Mouse (Mus musculus): ENCODE data around the gene Fbxo24. TPM values are rescaled to one million over a fixed set of nuclear protein-coding genes. Genes with fewer than 3 reads are reported as not detected.

Fbxo24 gene
- polyA plus RNA-seq, 1 experiment from 2014 or later: 0.25 TPM

DNA sequence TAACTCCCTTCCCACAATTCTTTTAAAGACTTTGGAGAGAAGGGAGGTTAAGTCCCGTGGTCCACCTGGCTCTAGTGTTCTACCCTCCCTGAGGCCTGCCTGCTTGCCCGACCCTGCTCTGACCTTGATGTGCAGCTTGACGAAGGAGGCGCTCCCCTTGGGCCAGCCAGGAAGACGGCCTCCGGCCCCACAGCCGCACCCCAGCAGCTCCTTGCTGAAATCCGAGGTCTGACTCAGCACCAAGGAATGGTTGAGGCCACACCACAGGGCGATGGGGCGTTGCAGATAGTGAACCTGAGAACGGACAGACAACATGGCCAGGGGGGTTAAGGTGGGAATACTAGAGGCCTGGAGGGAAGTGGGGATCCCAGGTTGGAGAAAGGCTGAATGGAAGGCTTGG, 15.3 kb downstream of the Fbxo24 start, which contains the start of gene Pcolce:
Gene Pcolce, minus strand, starts transcription at position 235 of the 400 bp plus-strand sequence.
- no peak within 1 kb of the TSS for H3K4me3 ChIP-seq (replicated peaks)
- H3K4me1 ChIP-seq: peaks cover 53% of the 10 kb centered on the region
- no peak within 1 kb of the TSS for H3K9ac ChIP-seq
- no peaks in the 10 kb centered on the region for H3K27me3 ChIP-seq
- no peak within 1 kb of the TSS for H3K27ac ChIP-seq (replicated peaks)
- ATAC-seq (ENCODE audit: insufficient number of reproducible peaks, low FRiP score, low TSS enrichment, low read depth): no peak
- no peaks in the 10 kb centered on the region for H3K36me3 ChIP-seq
- WGBS: 28% methylated on average over 11 of the region's 11 CpGs
- H3K9me3 ChIP-seq (replicated peaks): no peaks in the 10 kb centered on the region
- H3K4me2 ChIP-seq (replicated peaks): no peak within 1 kb of the TSS

DNA sequence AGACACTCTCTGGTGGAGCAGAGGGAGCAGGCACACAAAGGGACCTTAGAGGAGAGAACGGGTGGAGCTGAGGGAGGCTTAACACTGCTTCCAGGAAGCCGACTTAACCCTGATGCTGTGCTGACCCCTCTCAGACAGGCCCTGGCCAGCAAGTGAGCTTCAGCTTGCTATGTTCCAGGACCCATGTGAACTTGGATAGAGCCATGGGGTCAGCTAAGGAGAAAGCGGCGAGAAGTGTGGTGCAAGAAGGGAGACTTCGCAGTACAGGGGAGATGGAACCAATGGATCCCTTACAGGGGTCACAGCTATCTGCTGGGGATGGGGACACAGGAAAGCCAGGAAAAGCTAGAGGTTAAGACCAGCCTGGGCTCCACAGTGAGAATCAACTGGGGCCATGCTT, 15.7 kb downstream of the Fbxo24 start:
- peaks cover 58% of the 10 kb centered on the region for H3K4me1 ChIP-seq
- WGBS: 70% methylated on average over 5 of the region's 5 CpGs
- no peak overlapping the region for H3K9ac ChIP-seq
- H3K9me3 ChIP-seq (replicated peaks): no peaks in the 10 kb centered on the region
- no peak for ATAC-seq (ENCODE audit: insufficient number of reproducible peaks, low FRiP score, low TSS enrichment, low read depth)
- H3K27ac ChIP-seq (replicated peaks): no peak overlapping the region
- H3K4me2 ChIP-seq (replicated peaks): no peak overlapping the region
- no peak overlapping the region for H3K4me3 ChIP-seq (replicated peaks)
- no peaks in the 10 kb centered on the region for H3K27me3 ChIP-seq
- no peaks in the 10 kb centered on the region for H3K36me3 ChIP-seq

DNA sequence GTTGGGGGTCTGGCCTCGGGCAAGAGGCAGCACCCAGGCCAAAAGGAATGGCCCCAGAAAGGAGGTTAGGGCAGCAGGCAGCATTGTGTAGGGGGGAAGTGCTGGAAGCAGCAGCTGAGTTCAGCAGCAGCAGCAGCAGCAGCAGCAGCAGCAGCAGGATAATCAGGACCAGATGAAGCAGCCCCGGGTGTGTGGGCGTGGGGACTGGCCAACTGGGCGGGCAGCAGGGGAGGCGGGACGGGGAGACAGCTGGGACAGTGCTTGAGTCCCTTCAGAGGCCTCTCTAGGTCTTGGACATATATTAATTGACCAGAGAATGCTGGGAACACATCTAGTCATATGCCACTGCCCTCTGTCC, 17.6 kb downstream of the Fbxo24 start:
- peak; percentile 71 for ATAC-seq (ENCODE audit: insufficient number of reproducible peaks, low FRiP score, low TSS enrichment, low read depth)
- peaks cover 62% of the 10 kb centered on the region for H3K4me1 ChIP-seq
- H3K27ac ChIP-seq (replicated peaks): peak overlapping the region; percentile 97
- 10% methylated on average over 6 of the region's 6 CpGs for WGBS
- H3K4me2 ChIP-seq (replicated peaks): peak overlapping the region; percentile 53
- peaks cover 10% of the 10 kb centered on the region for H3K36me3 ChIP-seq
- H3K9ac ChIP-seq: peak overlapping the region; percentile 33; the same call in 1 of the 2 replicates
- no peaks in the 10 kb centered on the region for H3K9me3 ChIP-seq (replicated peaks)
- H3K27me3 ChIP-seq: no peaks in the 10 kb centered on the region
- peak overlapping the region; percentile 41 for H3K4me3 ChIP-seq (replicated peaks)

DNA sequence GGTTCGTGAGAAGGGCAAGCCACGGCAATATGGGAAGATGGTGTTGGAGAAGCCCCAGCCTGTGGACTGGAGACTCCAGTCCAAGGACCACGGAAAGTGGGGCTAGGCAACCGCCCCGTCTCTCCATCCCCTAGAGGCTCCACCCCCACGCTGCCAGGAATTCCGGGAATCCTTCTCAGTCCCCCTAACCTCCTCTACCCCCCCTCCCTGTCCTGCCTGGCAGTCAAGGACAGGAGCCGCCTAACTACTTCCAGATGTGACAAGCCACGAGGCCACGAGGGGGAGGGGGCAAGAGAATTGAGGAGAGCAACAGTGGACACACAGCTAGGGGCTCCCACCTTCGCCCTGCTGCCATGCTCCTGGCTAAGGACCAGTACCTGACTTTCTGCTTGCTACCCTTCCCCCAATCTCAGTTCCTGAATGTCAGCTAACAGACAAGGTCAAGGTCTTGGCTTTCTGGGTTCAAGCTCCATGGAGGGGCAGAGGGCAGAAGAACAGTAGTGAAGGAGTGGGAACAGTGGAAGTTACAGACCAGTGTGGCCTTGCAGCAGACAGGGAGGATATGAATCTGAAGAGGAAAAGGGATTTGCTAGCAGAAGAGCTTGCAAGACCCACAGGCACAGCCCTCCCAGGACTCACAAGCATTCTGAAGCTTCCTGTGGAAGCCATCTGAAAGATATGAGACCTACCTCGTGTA, 18.1 kb downstream of the Fbxo24 start:
- 2% methylated on average over 12 of the region's 12 CpGs for WGBS
- no peaks in the 10 kb centered on the region for H3K9me3 ChIP-seq (replicated peaks)
- peaks cover 62% of the 10 kb centered on the region for H3K4me1 ChIP-seq

DNA sequence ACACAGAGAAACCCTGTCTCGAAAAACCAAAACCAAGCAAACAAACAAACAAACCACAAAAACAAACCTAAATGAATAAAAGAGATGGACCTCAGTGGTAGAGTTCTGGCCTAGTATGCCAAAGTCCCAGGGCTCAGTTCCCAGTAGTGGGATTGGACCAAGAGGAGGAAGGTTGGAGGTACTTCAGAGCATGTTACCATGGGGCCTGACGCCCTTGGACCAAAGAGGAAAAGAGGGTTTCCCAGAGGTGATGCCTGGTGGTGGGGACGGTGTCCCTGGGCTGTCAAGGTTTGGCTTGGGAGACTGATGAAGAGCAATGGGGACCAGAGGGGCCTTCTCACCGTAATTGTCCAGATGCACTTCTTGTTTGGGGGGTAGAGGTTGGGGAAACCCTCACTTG, 18.7 kb downstream of the Fbxo24 start:
- peaks cover 62% of the 10 kb centered on the region for H3K4me1 ChIP-seq
- ATAC-seq (ENCODE audit: insufficient number of reproducible peaks, low FRiP score, low TSS enrichment, low read depth): no peak

More for the DNA sequence above, 18.1 kb downstream of the Fbxo24 start:
- peak; percentile 78 for ATAC-seq (ENCODE audit: insufficient number of reproducible peaks, low FRiP score, low TSS enrichment, low read depth)
- Histone ChIP-seq H3K9ac (peak overlapping the region; percentile 33; the same call in 1 of the 2 replicates), H3K36me3 (peaks cover 15% of the 10 kb centered on the region), H3K27me3 (no peaks in the 10 kb centered on the region), H3K4me2 (replicated peaks) (peak overlapping the region; percentile 53), H3K4me3 (replicated peaks) (peak overlapping the region; percentile 41), H3K27ac (replicated peaks) (peak overlapping the region; percentile 97)

DNA sequence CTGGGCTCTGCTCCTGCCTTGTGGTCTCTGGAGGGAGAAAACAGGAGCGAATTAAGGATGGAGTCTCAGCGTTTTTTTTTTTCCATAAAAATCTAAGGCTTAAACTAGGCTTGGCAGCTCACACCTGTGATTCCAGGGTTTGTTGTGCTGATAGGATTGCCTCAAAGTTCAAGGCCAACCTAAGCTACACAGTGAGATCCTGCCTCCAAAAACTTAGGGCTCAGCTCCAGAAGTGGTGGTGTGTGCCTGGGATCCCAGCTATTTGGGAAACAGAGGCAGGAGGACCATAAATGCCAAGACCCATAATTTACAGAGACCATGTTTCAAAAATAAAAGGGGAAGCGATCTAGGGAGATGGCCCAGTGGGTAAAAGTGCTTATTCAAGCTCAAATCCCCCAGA, 19.5 kb downstream of the Fbxo24 start:
- H3K4me1 ChIP-seq: peaks cover 62% of the 10 kb centered on the region
- H3K4me2 ChIP-seq (replicated peaks): peak overlapping the region; percentile 53
- H3K9me3 ChIP-seq (replicated peaks): no peaks in the 10 kb centered on the region
- 38% methylated on average over 3 of the region's 3 CpGs for WGBS
- ATAC-seq (ENCODE audit: insufficient number of reproducible peaks, low FRiP score, low TSS enrichment, low read depth): no peak
- H3K36me3 ChIP-seq: peaks cover 26% of the 10 kb centered on the region
- no peaks in the 10 kb centered on the region for H3K27me3 ChIP-seq
- H3K27ac ChIP-seq (replicated peaks): peak overlapping the region; percentile 97; the same call in 1 of the 2 replicates
- peak overlapping the region; percentile 41 for H3K4me3 ChIP-seq (replicated peaks)
- H3K9ac ChIP-seq: no peak overlapping the region

More for the DNA sequence above, 18.7 kb downstream of the Fbxo24 start:
- Histone ChIP-seq H3K36me3 (peaks cover 22% of the 10 kb centered on the region), H3K4me2 (replicated peaks) (peak overlapping the region; percentile 53), H3K27me3 (no peaks in the 10 kb centered on the region), H3K9me3 (replicated peaks) (no peaks in the 10 kb centered on the region), H3K4me3 (replicated peaks) (peak overlapping the region; percentile 41), H3K9ac (peak overlapping the region; percentile 10), H3K27ac (replicated peaks) (peak overlapping the region; percentile 97)
- 35% methylated on average over 4 of the region's 4 CpGs for WGBS

DNA sequence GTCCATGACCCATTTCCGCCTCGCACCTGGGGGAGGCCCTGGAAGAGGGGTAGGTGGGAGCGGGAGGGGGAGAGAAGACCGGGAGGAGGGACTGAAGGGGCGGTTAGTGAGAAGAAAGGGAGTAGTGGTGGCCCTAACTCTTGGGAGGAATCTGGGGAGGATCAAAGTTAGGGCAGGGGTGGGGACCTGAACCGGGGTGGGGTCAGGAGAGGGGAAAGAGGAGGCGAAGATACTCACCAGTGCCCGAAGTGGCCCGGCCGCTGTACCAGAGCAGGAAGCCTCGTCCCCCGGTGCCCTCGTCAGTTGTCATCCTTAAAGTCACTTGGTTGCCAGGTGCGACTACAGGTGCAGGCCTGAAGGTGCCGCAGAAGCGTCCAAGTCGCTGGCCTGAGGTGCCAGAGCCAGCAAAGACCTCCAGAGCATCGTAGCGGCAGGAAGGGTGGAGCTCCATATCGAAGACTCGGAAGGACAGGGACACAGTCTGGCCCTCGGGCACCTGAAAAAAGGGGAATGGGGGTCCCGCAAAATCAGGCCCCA, 20.1 kb downstream of the Fbxo24 start:
- peaks cover 29% of the 10 kb centered on the region for H3K36me3 ChIP-seq
- H3K27ac ChIP-seq (replicated peaks): no peak overlapping the region
- H3K9me3 ChIP-seq (replicated peaks): no peaks in the 10 kb centered on the region
- 21% methylated on average over 23 of the region's 23 CpGs for WGBS
- H3K27me3 ChIP-seq: no peaks in the 10 kb centered on the region
- H3K4me3 ChIP-seq (replicated peaks): peak overlapping the region; percentile 30
- H3K9ac ChIP-seq: peak overlapping the region; percentile 15; the same call in 1 of the 2 replicates
- H3K4me2 ChIP-seq (replicated peaks): peak overlapping the region; percentile 53
- no peak for ATAC-seq (ENCODE audit: insufficient number of reproducible peaks, low FRiP score, low TSS enrichment, low read depth)
- peaks cover 61% of the 10 kb centered on the region for H3K4me1 ChIP-seq

DNA sequence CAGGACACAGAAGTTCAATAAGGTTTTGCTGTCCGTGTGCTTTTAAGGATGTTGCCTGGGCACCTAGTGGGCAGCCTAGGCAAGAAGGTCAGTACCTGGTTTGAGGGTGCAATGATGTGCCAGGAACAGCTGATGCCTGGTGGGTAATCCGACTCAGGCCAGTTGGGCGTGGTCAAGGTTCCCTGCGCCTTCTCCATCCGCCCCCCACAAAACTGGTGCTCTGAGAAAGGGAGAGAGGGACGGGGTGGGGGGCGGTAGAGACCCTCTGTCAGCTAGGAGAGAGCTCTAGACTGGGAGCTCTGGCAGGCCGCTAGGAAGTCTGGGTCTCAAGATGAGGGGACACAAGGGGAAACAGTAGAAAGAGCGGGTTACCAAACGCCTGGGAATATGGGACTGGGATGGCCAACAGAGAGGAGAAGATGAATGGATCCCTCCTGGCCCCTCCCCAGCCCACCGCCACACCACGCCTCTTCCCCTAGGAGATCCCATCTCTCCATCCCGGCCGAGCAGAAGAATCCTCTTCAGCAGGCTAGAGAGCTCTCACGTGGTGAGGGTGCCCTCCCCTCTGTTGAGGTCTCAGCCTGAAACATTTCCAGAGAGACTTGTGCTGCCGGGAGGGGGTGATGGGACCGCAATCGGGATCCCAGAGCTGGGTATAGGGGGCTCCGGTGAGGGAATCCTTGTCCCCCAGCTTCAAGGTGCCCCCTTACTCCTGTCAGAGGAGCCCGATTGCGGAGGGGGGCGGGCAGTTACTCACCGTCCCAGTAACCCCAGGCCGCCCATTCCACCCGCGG, 20.7 kb downstream of the Fbxo24 start:
- no peak overlapping the region for H3K27ac ChIP-seq (replicated peaks)
- no peaks in the 10 kb centered on the region for H3K9me3 ChIP-seq (replicated peaks)
- peaks cover 29% of the 10 kb centered on the region for H3K36me3 ChIP-seq
- peak overlapping the region; percentile 15; the same call in 1 of the 2 replicates for H3K9ac ChIP-seq
- H3K4me3 ChIP-seq (replicated peaks): peak overlapping the region; percentile 30
- H3K4me1 ChIP-seq: peaks cover 59% of the 10 kb centered on the region
- WGBS: 20% methylated on average over 26 of the region's 26 CpGs
- no peaks in the 10 kb centered on the region for H3K27me3 ChIP-seq
- no peak for ATAC-seq (ENCODE audit: insufficient number of reproducible peaks, low FRiP score, low TSS enrichment, low read depth)
- peak overlapping the region; percentile 53 for H3K4me2 ChIP-seq (replicated peaks)

DNA sequence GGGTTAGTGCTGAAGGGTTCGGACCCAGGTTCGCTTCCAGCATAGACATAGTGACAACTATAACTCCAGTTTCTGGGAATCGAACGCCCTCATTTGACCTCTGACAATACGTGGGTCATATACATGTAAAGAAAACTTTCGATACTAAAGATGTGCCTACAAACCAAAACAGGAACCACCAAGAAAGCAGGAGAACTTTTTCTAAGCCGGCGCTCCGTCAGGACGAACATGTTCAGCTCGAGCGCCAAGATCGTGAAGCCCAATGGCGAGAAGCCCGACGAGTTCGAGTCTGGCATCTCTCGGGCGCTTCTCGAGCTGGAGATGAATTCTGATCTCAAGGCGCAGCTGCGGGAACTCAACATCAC, 27.5 kb downstream of the Fbxo24 start:
- WGBS: under 1% methylated on average over 22 of the region's 22 CpGs
- no peaks in the 10 kb centered on the region for H3K9me3 ChIP-seq (replicated peaks)
- H3K4me3 ChIP-seq (replicated peaks): peak overlapping the region; percentile 72
- peaks cover 23% of the 10 kb centered on the region for H3K4me1 ChIP-seq
- H3K27me3 ChIP-seq: no peaks in the 10 kb centered on the region
- H3K9ac ChIP-seq: peak overlapping the region; percentile 33
- peaks cover 28% of the 10 kb centered on the region for H3K36me3 ChIP-seq
- no peak for ATAC-seq (ENCODE audit: insufficient number of reproducible peaks, low FRiP score, low TSS enrichment, low read depth)
- peak overlapping the region; percentile 89 for H3K27ac ChIP-seq (replicated peaks)
- H3K4me2 ChIP-seq (replicated peaks): peak overlapping the region; percentile 92

DNA sequence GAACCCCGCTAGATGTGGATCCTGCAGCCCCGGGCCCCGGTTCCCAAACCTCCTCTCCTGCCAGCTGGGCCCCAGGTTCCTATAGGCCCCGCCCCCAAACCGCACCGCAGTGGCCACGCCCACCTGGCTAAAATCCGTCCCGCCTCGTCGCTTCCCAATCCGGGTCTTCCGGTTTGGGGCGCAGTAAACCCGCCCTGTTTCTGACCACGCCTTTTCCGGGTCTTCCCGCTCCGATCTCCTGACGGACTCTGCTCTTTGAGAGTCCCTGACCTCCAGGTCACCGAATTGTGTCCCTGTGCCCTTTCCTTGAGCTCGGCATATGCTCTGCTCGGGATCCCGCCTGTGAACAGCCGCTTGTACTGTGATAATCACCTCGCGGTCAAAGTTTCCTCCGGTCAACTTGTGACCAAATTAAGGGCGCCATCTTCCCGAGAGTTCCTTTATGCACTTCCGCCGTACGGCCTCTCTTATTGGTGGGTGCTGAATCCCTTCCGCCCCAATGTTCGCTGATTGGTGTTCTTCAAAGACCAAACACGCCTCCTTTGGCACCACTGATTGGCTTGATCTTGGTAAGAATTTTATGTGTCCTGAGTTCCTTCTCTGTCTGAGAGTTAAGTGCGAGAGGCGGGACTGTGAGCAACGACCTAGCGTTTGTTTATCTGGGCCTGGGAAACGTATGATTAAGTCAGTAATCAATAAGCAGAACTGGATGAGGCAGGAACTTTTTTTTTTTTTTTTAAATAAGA, 28.0 kb downstream of the Fbxo24 start, which contains the start of gene Mospd3:
Gene Mospd3, minus strand, starts transcription at position 440 of the 746 bp plus-strand sequence.
- Histone ChIP-seq H3K9me3 (replicated peaks) (no peaks in the 10 kb centered on the region), H3K4me1 (peaks cover 23% of the 10 kb centered on the region), H3K4me2 (replicated peaks) (peak within 1 kb of the TSS; percentile 92), H3K36me3 (peaks cover 23% of the 10 kb centered on the region), H3K9ac (peak within 1 kb of the TSS; percentile 94), H3K27ac (replicated peaks) (peak within 1 kb of the TSS; percentile 89), H3K27me3 (no peaks in the 10 kb centered on the region), H3K4me3 (replicated peaks) (peak within 1 kb of the TSS; percentile 72)
- peak; percentile 95 for ATAC-seq (ENCODE audit: insufficient number of reproducible peaks, low FRiP score, low TSS enrichment, low read depth)
- under 1% methylated on average over 41 of the region's 41 CpGs for WGBS

DNA sequence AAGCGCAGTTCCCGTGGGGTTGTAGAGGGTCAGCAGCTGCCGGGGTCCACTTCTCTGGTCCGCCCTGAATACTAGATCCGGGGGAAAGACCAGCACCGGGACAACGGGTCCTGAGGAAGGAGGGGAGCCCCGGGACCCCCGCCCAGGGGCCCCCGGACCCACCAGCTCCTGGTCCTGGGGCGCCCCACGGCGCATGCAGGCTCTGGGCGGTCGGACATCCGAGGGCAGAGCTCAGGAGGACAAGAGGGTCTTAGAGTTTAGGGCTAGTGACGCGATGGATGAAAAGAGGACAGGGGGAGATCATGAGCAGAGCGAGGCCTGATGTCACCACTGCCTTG, 28.6 kb downstream of the Fbxo24 start:
- peak overlapping the region; percentile 72 for H3K4me3 ChIP-seq (replicated peaks)
- H3K9me3 ChIP-seq (replicated peaks): no peaks in the 10 kb centered on the region
- H3K9ac ChIP-seq: peak overlapping the region; percentile 94
- no peak for ATAC-seq (ENCODE audit: insufficient number of reproducible peaks, low FRiP score, low TSS enrichment, low read depth)
- peak overlapping the region; percentile 92 for H3K4me2 ChIP-seq (replicated peaks)
- WGBS: 2% methylated on average over 19 of the region's 19 CpGs
- H3K27me3 ChIP-seq: no peaks in the 10 kb centered on the region
- peaks cover 17% of the 10 kb centered on the region for H3K36me3 ChIP-seq
- H3K27ac ChIP-seq (replicated peaks): peak overlapping the region; percentile 89
- H3K4me1 ChIP-seq: peaks cover 23% of the 10 kb centered on the region
